Mouse (Mus musculus): ENCODE measurements around the gene Cd52.

GRCm38 (mm10) chr4:134091225-134091529, 3.7 kb downstream of the Cd52 start:
- TF ChIP-seq GATA1 (IDR thresholded peaks at IDR 0.05; ENCODE audit: borderline replicate concordance, low read length) (no peak), FLI1 (IDR thresholded peaks at IDR 0.05; ENCODE audit: low read length) (no peak)

All from megakaryocyte, embryonic 14.5 days (primary cell).